Comparison of ENCODE assay signal across 13 mouse cellular contexts in the genomic region with DNA sequence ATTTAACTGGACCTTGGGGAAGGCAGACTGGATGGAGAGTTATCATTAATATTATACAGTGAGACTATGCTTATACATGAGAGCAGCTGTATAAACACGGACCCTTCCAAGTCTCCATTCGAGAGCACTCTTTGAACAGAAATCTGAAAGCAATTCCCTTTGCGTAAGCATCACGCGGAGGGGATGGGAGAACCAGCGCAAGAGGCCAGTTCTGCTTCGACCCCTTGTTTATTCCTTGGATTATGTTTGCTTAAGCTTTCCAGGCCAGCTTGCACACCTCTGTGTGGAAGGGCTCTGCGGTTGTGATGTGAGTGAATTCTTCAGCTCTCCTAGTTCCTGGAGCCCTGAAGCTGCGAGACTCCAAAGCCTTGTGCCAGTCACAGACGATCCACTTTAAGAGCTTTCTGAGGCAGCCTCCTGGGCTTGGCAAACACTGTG.
DNase-seq lines count a peak whose midpoint lies in the region; ATAC-seq and TF ChIP-seq lines count a peak whose summit lies in the region.
"Had no signal": no experiment of that assay in that cellular context is flagged by ENCODE, and none has a peak within 500 bp of the region (broad histone marks: within the 10 kb centered on the region; RNA-seq: fewer than 3 reads in every experiment).

No protein-coding gene starts in this region.

- 0 out of 2 replicates have a peak, but pooled peaks have one; percentile 53 for ATAC-seq in midbrain, embryonic 13.5 days
- no peak for ATAC-seq in midbrain, embryonic 16.5 days
- ATAC-seq in lung, embryonic 14.5 days (ENCODE audit: insufficient read depth) = peak; percentile 90
- ATAC-seq in stomach, postnatal 0 days (ENCODE audit: low FRiP score, low TSS enrichment) = peak; percentile 35; the same call in 1 of the 2 replicates
- no peak for ATAC-seq in inflammation-experienced regulatory T-cells, adult 6 months
- ATAC-seq: forebrain, postnatal 0 days had no signal

- TF ChIP-seq EP300 in stomach, postnatal 0 days (optimal IDR thresholded peaks at IDR 0.05) = no peak

- no peaks in the 10 kb centered on the region for H3K4me1 ChIP-seq in heart, embryonic 10.5 days
- H3K4me1 ChIP-seq in midbrain, embryonic 13.5 days (replicated peaks) = no peaks in the 10 kb centered on the region
- no peaks in the 10 kb centered on the region for H3K4me1 ChIP-seq in midbrain, embryonic 16.5 days (ENCODE audit: control insufficient read depth, insufficient read depth, low read length)
- 0 out of 2 replicates have a peak, but pooled peaks cover 4% of the 10 kb centered on the region for H3K4me1 ChIP-seq in lung, embryonic 14.5 days (ENCODE audit: insufficient read depth)
- no peaks in the 10 kb centered on the region for H3K4me1 ChIP-seq in stomach, postnatal 0 days (replicated peaks; ENCODE audit: control insufficient read depth, insufficient read depth)
- H3K4me1 ChIP-seq: hindbrain, embryonic 15.5 days had no signal

- WGBS in heart, embryonic 10.5 days = 84% methylated on average over 10 of the region's 10 CpGs
- 79% methylated on average over 10 of the region's 10 CpGs for WGBS in midbrain, embryonic 13.5 days
- 80% methylated on average over 10 of the region's 10 CpGs for WGBS in midbrain, embryonic 16.5 days
- WGBS in lung, embryonic 14.5 days = 16% methylated on average over 10 of the region's 10 CpGs
- WGBS in stomach, postnatal 0 days = 18% methylated on average over 10 of the region's 10 CpGs

- H3K4me2 ChIP-seq in midbrain, embryonic 13.5 days (replicated peaks) = no peak overlapping the region
- H3K4me2 ChIP-seq in midbrain, embryonic 16.5 days (ENCODE audit: low read length) = no peak overlapping the region
- peak overlapping the region; percentile 51 for H3K4me2 ChIP-seq in lung, embryonic 14.5 days
- peak overlapping the region; percentile 40 for H3K4me2 ChIP-seq in stomach, postnatal 0 days (replicated peaks; ENCODE audit: low read depth)
- H3K4me2 ChIP-seq: hindbrain, embryonic 15.5 days had no signal

- H3K9me3 ChIP-seq in heart, embryonic 10.5 days = no peaks in the 10 kb centered on the region
- no peaks in the 10 kb centered on the region for H3K9me3 ChIP-seq in midbrain, embryonic 13.5 days
- no peaks in the 10 kb centered on the region for H3K9me3 ChIP-seq in midbrain, embryonic 16.5 days (replicated peaks; ENCODE audit: control insufficient read depth, low read length, poor library complexity, severe bottlenecking)
- no peaks in the 10 kb centered on the region; the same call in 1 of the 2 replicates for H3K9me3 ChIP-seq in lung, embryonic 14.5 days (ENCODE audit: low read depth, low read length)
- H3K9me3 ChIP-seq in stomach, postnatal 0 days (ENCODE audit: control insufficient read depth, low read length) = 0 out of 2 replicates have a peak, but pooled peaks cover 4% of the 10 kb centered on the region
- H3K9me3 ChIP-seq: hindbrain, embryonic 15.5 days had no signal

- no peak for TF ChIP-seq CTCF in lung, embryonic 14.5 days (IDR thresholded peaks at IDR 0.05; ENCODE audit: low read depth)
- TF ChIP-seq CTCF in stomach, postnatal 0 days (IDR thresholded peaks at IDR 0.05; ENCODE audit: low read depth) = no peak

- H3K36me3 ChIP-seq in heart, embryonic 10.5 days = no peaks in the 10 kb centered on the region
- no peaks in the 10 kb centered on the region for H3K36me3 ChIP-seq in midbrain, embryonic 13.5 days
- no peaks in the 10 kb centered on the region for H3K36me3 ChIP-seq in midbrain, embryonic 16.5 days (ENCODE audit: control insufficient read depth, insufficient read depth, low read length)
- H3K36me3 ChIP-seq in lung, embryonic 14.5 days (ENCODE audit: insufficient read depth) = no peaks in the 10 kb centered on the region
- H3K36me3 ChIP-seq in stomach, postnatal 0 days (ENCODE audit: control insufficient read depth, insufficient read depth, low read length) = no peaks in the 10 kb centered on the region
- H3K36me3 ChIP-seq: hindbrain, embryonic 15.5 days had no signal

- H3K27ac ChIP-seq in heart, embryonic 10.5 days = no peak overlapping the region
- H3K27ac ChIP-seq in midbrain, embryonic 13.5 days = no peak overlapping the region
- H3K27ac ChIP-seq in midbrain, embryonic 16.5 days (ENCODE audit: low read length) = no peak overlapping the region
- H3K27ac ChIP-seq in lung, embryonic 14.5 days (ENCODE audit: low read depth) = peak overlapping the region; percentile 88
- peak overlapping the region; percentile 61 for H3K27ac ChIP-seq in stomach, postnatal 0 days (replicated peaks)
- H3K27ac ChIP-seq: hindbrain, embryonic 15.5 days; liver, embryonic 14.5 days had no signal

- H3K9ac ChIP-seq in midbrain, embryonic 13.5 days (replicated peaks) = no peak overlapping the region
- H3K9ac ChIP-seq in midbrain, embryonic 16.5 days (ENCODE audit: low read depth, low read length) = no peak overlapping the region
- H3K9ac ChIP-seq in lung, embryonic 14.5 days = no peak overlapping the region
- H3K9ac ChIP-seq in stomach, postnatal 0 days (ENCODE audit: low read length) = no peak overlapping the region
- H3K9ac ChIP-seq: forebrain, postnatal 0 days; hindbrain, embryonic 15.5 days; liver, embryonic 14.5 days had no signal

- peak; percentile 15 to 19 for DNase-seq in heart, adult 18-20 months
- DNase-seq in heart, embryonic 10.5 days (ENCODE audit: low spot score) = no peak
- DNase-seq in lung, embryonic 14.5 days = peak; percentile 84
- peak; percentile 15 for DNase-seq in stomach, postnatal 0 days (ENCODE audit: low spot score)
- no peak for DNase-seq in thymus, postnatal 14 days
- DNase-seq: B cell, adult 2 months; forebrain, postnatal 0 days; thymus, adult 2 months had no signal

- no peaks in the 10 kb centered on the region for H3K27me3 ChIP-seq in heart, embryonic 10.5 days (ENCODE audit: insufficient read depth, poor library complexity, severe bottlenecking)
- H3K27me3 ChIP-seq in midbrain, embryonic 13.5 days = no peaks in the 10 kb centered on the region
- no peaks in the 10 kb centered on the region for H3K27me3 ChIP-seq in midbrain, embryonic 16.5 days (ENCODE audit: control insufficient read depth, insufficient read depth, low read depth, low read length)
- no peaks in the 10 kb centered on the region for H3K27me3 ChIP-seq in lung, embryonic 14.5 days (ENCODE audit: insufficient read depth, low read length)
- no peaks in the 10 kb centered on the region for H3K27me3 ChIP-seq in stomach, postnatal 0 days (ENCODE audit: control insufficient read depth, insufficient read depth, low read length)
- H3K27me3 ChIP-seq: hindbrain, embryonic 15.5 days had no signal

- H3K4me3 ChIP-seq in heart, embryonic 10.5 days = no peak overlapping the region
- H3K4me3 ChIP-seq in midbrain, embryonic 13.5 days (replicated peaks) = no peak overlapping the region
- H3K4me3 ChIP-seq in midbrain, embryonic 16.5 days (ENCODE audit: low read depth, low read length) = no peak overlapping the region
- H3K4me3 ChIP-seq in lung, embryonic 14.5 days (ENCODE audit: low read depth, low read length) = peak overlapping the region; percentile 12; the same call in 1 of the 2 replicates
- H3K4me3 ChIP-seq in stomach, postnatal 0 days (ENCODE audit: low read depth, low read length) = peak overlapping the region; percentile 10; the same call in 1 of the 2 replicates
- H3K4me3 ChIP-seq: hindbrain, embryonic 15.5 days had no signal

Comparison
In these comparisons a context has a peak if more than half of its experiments do, and no peak if none do; other contexts are left out.
1. DNase-seq: peak in heart, adult 18-20 months (2 of 2), lung, embryonic 14.5 days (single experiment) and stomach, postnatal 0 days (single experiment); none in heart, embryonic 10.5 days (single experiment) and thymus, postnatal 14 days (single experiment).
2. ATAC-seq: peak in midbrain, embryonic 13.5 days (single experiment), lung, embryonic 14.5 days (single experiment) and stomach, postnatal 0 days (single experiment); none in midbrain, embryonic 16.5 days (single experiment) and inflammation-experienced regulatory T-cells, adult 6 months (single experiment).
3. H3K27ac ChIP-seq: peak in lung, embryonic 14.5 days (single experiment) and stomach, postnatal 0 days (single experiment); none in heart, embryonic 10.5 days (single experiment), midbrain, embryonic 13.5 days (single experiment) and midbrain, embryonic 16.5 days (single experiment).
4. H3K4me3 ChIP-seq: peak in lung, embryonic 14.5 days (single experiment) and stomach, postnatal 0 days (single experiment); none in heart, embryonic 10.5 days (single experiment), midbrain, embryonic 13.5 days (single experiment) and midbrain, embryonic 16.5 days (single experiment).
5. H3K4me2 ChIP-seq: peak in lung, embryonic 14.5 days (single experiment) and stomach, postnatal 0 days (single experiment); none in midbrain, embryonic 13.5 days (single experiment) and midbrain, embryonic 16.5 days (single experiment).